Mouse (Mus musculus): ENCODE measurements around the gene Myh10.

- TF ChIP-seq UBTF (IDR thresholded peaks at IDR 0.05; ENCODE audit: low read depth, low read length) (no peak), JUND (conservative IDR thresholded peaks at IDR 0.05; ENCODE audit: low read depth, low read length) (no peak), ZMIZ1 (IDR thresholded peaks at IDR 0.05; ENCODE audit: low read depth, low read length) (no peak), POLR2A (IDR thresholded peaks at IDR 0.05; ENCODE audit: low read depth, low read length) (no peak), ZC3H11A (IDR thresholded peaks at IDR 0.05; ENCODE audit: low read depth, low read length) (no peak), SIN3A (IDR thresholded peaks at IDR 0.05; ENCODE audit: low read length) (no peak), CTCF (conservative IDR thresholded peaks at IDR 0.05 in 1 of 2, IDR thresholded peaks at IDR 0.05 in 1 of 2; ENCODE audit: low read depth in 2 of 2, low read length in 2 of 2) (no peak), HCFC1 (IDR thresholded peaks at IDR 0.05; ENCODE audit: low read depth, low read length) (no peak), TCF12 (IDR thresholded peaks at IDR 0.05; ENCODE audit: low read depth, low read length) (no peak), MAFK (IDR thresholded peaks at IDR 0.05; ENCODE audit: insufficient replicate concordance, low read length) (no peak), PAX5 (IDR thresholded peaks at IDR 0.05; ENCODE audit: low read length) (no peak), RAD21 (IDR thresholded peaks at IDR 0.05; ENCODE audit: low read depth, low read length) (no peak)
These were observed 95.9 kb downstream of the Myh10 start for GRCm38 (mm10) chr11:68787222-68787621.
